Mouse (Mus musculus): ENCODE data around the gene Tcl1b2.

DNA sequence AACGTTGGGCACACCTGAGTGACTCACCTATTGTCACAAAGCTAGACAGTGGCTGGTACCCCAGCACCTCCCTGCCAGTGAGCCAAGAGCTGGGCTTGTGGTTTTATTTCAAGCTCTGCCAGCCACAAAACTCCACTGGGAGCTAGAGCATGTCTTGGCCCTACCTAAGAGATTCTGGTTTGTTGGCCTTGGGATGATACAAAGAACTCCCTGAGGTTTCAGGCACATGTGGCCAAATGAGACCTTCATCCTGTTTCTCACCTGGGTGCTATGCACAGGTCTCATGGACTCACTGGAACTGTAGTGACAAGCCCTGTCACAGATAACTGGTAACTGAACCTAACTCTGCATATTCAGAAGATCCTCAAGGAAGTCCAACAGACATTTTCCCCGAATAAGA, 18.2 kb upstream of the Tcl1b2 start:
- TF ChIP-seq CTCF (IDR thresholded peaks at IDR 0.05; ENCODE audit: low read depth): no peak
- no peak for TF ChIP-seq EP300 (optimal IDR thresholded peaks at IDR 0.05)

All from stomach, postnatal 0 days (tissue).